Mouse (Mus musculus) urinary bladder, postnatal 4 days (tissue): ENCODE data around the gene Fam222b.
A peak's percentile ranks its signal among the peaks of the same experiment; 100 is the strongest.

Experiments
- DNase-seq, 2 experiments: peaks; one replicate each; pipeline ENCODE4 v3.0.0; 2021 to 2022; ENCODE audit warnings: low spot score in 2 of 2

The Fam222b gene

GRCm38 (mm10) chr11:78164924-78165760 lies 70.7 kb downstream of the Fam222b start, which contains the start of gene Traf4:
Traf4 (minus strand) TSS chr11:78165589.
- DNase-seq: peak; percentile 76 to 83

- peak; percentile 65 to 70 for DNase-seq
These were observed 71.3 kb downstream of the Fam222b start for GRCm38 (mm10) chr11:78165761-78166109.

GRCm38 (mm10) chr11:78166161-78166560 lies 71.7 kb downstream of the Fam222b start:
- no peak for DNase-seq

GRCm38 (mm10) chr11:78166640-78167039 lies 72.2 kb downstream of the Fam222b start:
- DNase-seq: no peak

- DNase-seq: no peak
These were observed 72.9 kb downstream of the Fam222b start for GRCm38 (mm10) chr11:78167257-78167959.

GRCm38 (mm10) chr11:78168541-78169468 lies 74.3 kb downstream of the Fam222b start:
- DNase-seq: no peak

- DNase-seq: no peak
These were observed 75.8 kb downstream of the Fam222b start for GRCm38 (mm10) chr11:78170306-78170705.

- DNase-seq: no peak
These were observed 76.9 kb downstream of the Fam222b start for GRCm38 (mm10) chr11:78171328-78171727.

GRCm38 (mm10) chr11:78172034-78172747 lies 77.7 kb downstream of the Fam222b start:
- DNase-seq: peak in 1 of 2 experiments; percentile 14

- peak in 1 of 2 experiments; percentile 17 for DNase-seq
These were observed 78.4 kb downstream of the Fam222b start for GRCm38 (mm10) chr11:78172748-78173383.

- DNase-seq: no peak
These were observed 80.0 kb downstream of the Fam222b start for GRCm38 (mm10) chr11:78174506-78174905.

GRCm38 (mm10) chr11:78175771-78176401 lies 81.4 kb downstream of the Fam222b start:
- DNase-seq: no peak

- DNase-seq: peak; percentile 87 to 89
These were observed 82.0 kb downstream of the Fam222b start, which contains the start of the genes Nek8 and Tlcd1 for GRCm38 (mm10) chr11:78176402-78176862. Nek8 (minus strand) TSS chr11:78176675. Tlcd1 (plus strand) TSS chr11:78176711.

- DNase-seq: peak in 1 of 2 experiments; percentile 18
These were observed 82.5 kb downstream of the Fam222b start for GRCm38 (mm10) chr11:78176905-78177331.

- DNase-seq: no peak
These were observed 83.0 kb downstream of the Fam222b start for GRCm38 (mm10) chr11:78177437-78177836.

GRCm38 (mm10) chr11:78177903-78178858 lies 83.7 kb downstream of the Fam222b start:
- DNase-seq: peak; percentile 96 to 98

GRCm38 (mm10) chr11:78178859-78179437 lies 84.5 kb downstream of the Fam222b start:
- DNase-seq: peak in 1 of 2 experiments; percentile 66

- DNase-seq: no peak
These were observed 85.1 kb downstream of the Fam222b start for GRCm38 (mm10) chr11:78179438-78179999.
